Mouse (Mus musculus): ENCODE measurements at regions not wholly inside any gene's neighbourhood (a gene's known extent, or its start where the extent isn't known, plus 50 kb on each side); places are given as distances from the start of the nearest gene placed in this dataset.

GRCm38 (mm10) chr8:31746855-31747254 is 1681.7 kb upstream of the 5930422O12Rik start:
- in situ Hi-C loops (cut with MboI, MseI) = no loop called here

GRCm38 (mm10) chr8:31749974-31750373 is 1678.5 kb upstream of the 5930422O12Rik start:
- in situ Hi-C loops (cut with MboI, MseI) = no loop called here

GRCm38 (mm10) chr8:31750482-31751126 is 1677.9 kb upstream of the 5930422O12Rik start:
- in situ Hi-C loops (cut with MboI, MseI) = no loop called here

- in situ Hi-C loops (cut with MboI, MseI) = no loop called here
These were observed 1672.8 kb upstream of the 5930422O12Rik start for GRCm38 (mm10) chr8:31755737-31756136.

GRCm38 (mm10) chr8:31762091-31762490 is 1666.4 kb upstream of the 5930422O12Rik start:
- in situ Hi-C loops (cut with MboI, MseI) = no loop called here
